Mouse (Mus musculus) lung, adult 2 months (tissue): ENCODE measurements around the gene Poll.

Source experiments
- CTCF ChIP-seq: fragments of 200-500 bp; IDR thresholded peaks from 2 replicates; pipeline ENCODE4 v1.5.1; 2011; ENCODE audit warnings: mild to moderate bottlenecking, low read length, control low read depth; ENCODE audit not compliant: insufficient read depth
- POLR2A ChIP-seq: fragments of 200-500 bp; IDR thresholded peaks from 2 replicates; pipeline ENCODE4 v1.6.1; 2011; ENCODE audit warnings: low read depth, mild to moderate bottlenecking, control low read depth, low read length, borderline replicate concordance; ENCODE audit errors: extremely low read depth

- no peak for TF ChIP-seq CTCF
- no peak for TF ChIP-seq POLR2A
Observed at GRCm38 (mm10) chr19:45597106-45597505, 36.8 kb upstream of the Poll start.
